Mouse (Mus musculus) embryonic facial prominence, embryonic 11.5 days (tissue): ENCODE results near the gene Kctd8. TPM values are rescaled to one million over a fixed set of nuclear protein-coding genes. Genes with fewer than 3 reads are reported as not detected.

Experiments used
- ATAC-seq: fragments of 200-750 bp; cut with Nextera tagmentation; replicated peaks from 2 replicates; pipeline ENCODE4 v1.8.0; 2017; ENCODE audit warnings: low read depth; ENCODE audit not compliant: insufficient number of reproducible peaks, low FRiP score, low TSS enrichment
- DNase-seq: peaks from one replicate; pipeline ENCODE4 v3.0.0-alpha.2; 2015; ENCODE audit warnings: low spot score
- H3K27ac ChIP-seq: fragments of 300-500 bp; sonication (generic); replicated peaks from 2 replicates; pipeline ENCODE4 v1.5.1; 2014; ENCODE audit warnings: mild to moderate bottlenecking, low read depth, low read length, control low read depth
- H3K27me3 ChIP-seq: fragments of 300-500 bp; sonication (generic); 2 replicates; pipeline ENCODE4 v1.6.1; 2014; ENCODE audit warnings: mild to moderate bottlenecking, low read length, moderate library complexity, mixed read lengths; ENCODE audit not compliant: control insufficient read depth, insufficient read depth
- H3K36me3 ChIP-seq: fragments of 300-500 bp; sonication (generic); replicated peaks from 2 replicates; pipeline ENCODE4 v1.6.1; 2014; ENCODE audit warnings: low read depth, mild to moderate bottlenecking, low read length, moderate library complexity, mixed read lengths; ENCODE audit not compliant: control insufficient read depth, insufficient read depth
- H3K4me1 ChIP-seq: fragments of 300-500 bp; sonication (generic); 2 replicates; pipeline ENCODE4 v1.6.1; 2014; ENCODE audit warnings: low read length, mixed read lengths; ENCODE audit not compliant: control insufficient read depth, insufficient read depth
- H3K4me2 ChIP-seq: fragments of 300-500 bp; sonication (generic); 2 replicates; pipeline ENCODE4 v1.6.1; 2014; ENCODE audit warnings: low read depth, mild to moderate bottlenecking, control low read depth, low read length, moderate library complexity
- H3K4me3 ChIP-seq: fragments of 300-500 bp; sonication (generic); 2 replicates; pipeline ENCODE4 v1.5.1; 2014; ENCODE audit warnings: low read depth, low read length, control low read depth
- H3K9ac ChIP-seq: fragments of 300-500 bp; sonication (generic); replicated peaks from 2 replicates; pipeline ENCODE4 v1.6.1; 2014; ENCODE audit warnings: mild to moderate bottlenecking, control low read depth, low read length
- H3K9me3 ChIP-seq: fragments of 300-500 bp; sonication (generic); replicated peaks from 2 replicates; pipeline ENCODE4 v1.6.1; 2016; ENCODE audit warnings: mild to moderate bottlenecking, low read length, inconsistent platforms, mixed read lengths; ENCODE audit not compliant: control insufficient read depth
- WGBS: fragments of 180-500 bp; shearing (Covaris S2); extraction: QIAGEN DNeasy Blood & Tissue Kit; methylation state at CpG from one replicate; pipeline ENCODE4 v1.1.7; 2014; 5-methylcytosine and 5-hydroxymethylcytosine counted together
- microRNA-seq: library from miRNA; unstranded; fragments of <30 nt; microRNA quantifications from one replicate; pipeline ENCODE4, GENCODE M21; 2016; ENCODE audit warnings: borderline number of aligned reads
- polyA plus RNA-seq: library from polyadenylated mRNA; unstranded; fragments of >200 nt; fragmentation: Nextera tagmentation; extraction: Ambion mirVana; gene quantifications from 2 replicates; pipeline ENCODE4 v1.2.1, GENCODE M21; 2014

Kctd8 gene
- polyA plus RNA-seq, 1 experiment from 2014 or later = 1.3 TPM

GRCm38 (mm10) chr5:69145827-69146226, 195.7 kb downstream of the Kctd8 start:
- no peaks in the 10 kb centered on the region for H3K27me3 ChIP-seq
- H3K9ac ChIP-seq = no peak overlapping the region
- H3K9me3 ChIP-seq = no peaks in the 10 kb centered on the region
- H3K4me1 ChIP-seq = no peaks in the 10 kb centered on the region
- H3K4me2 ChIP-seq = no peak overlapping the region
- no peak overlapping the region for H3K4me3 ChIP-seq
- no peak overlapping the region for H3K27ac ChIP-seq
- WGBS = 83% methylated on average over 2 of the region's 2 CpGs
- DNase-seq (no peak), ATAC-seq (no peak)
- no peaks in the 10 kb centered on the region for H3K36me3 ChIP-seq

- no peaks in the 10 kb centered on the region for H3K36me3 ChIP-seq
- H3K27me3 ChIP-seq = no peaks in the 10 kb centered on the region
- no peak overlapping the region for H3K4me2 ChIP-seq
- DNase-seq = no peak
- H3K9ac ChIP-seq = no peak overlapping the region
- no peak overlapping the region for H3K4me3 ChIP-seq
- H3K9me3 ChIP-seq = no peaks in the 10 kb centered on the region
- ATAC-seq = no peak
- no peaks in the 10 kb centered on the region for H3K4me1 ChIP-seq
- H3K27ac ChIP-seq = no peak overlapping the region
- 84% methylated on average over 4 of the region's 4 CpGs for WGBS
Measured at GRCm38 (mm10) chr5:69141082-69141481, 200.4 kb downstream of the Kctd8 start.

- no peak for DNase-seq
- Histone ChIP-seq H3K27ac (no peak overlapping the region), H3K9me3 (no peaks in the 10 kb centered on the region), H3K36me3 (no peaks in the 10 kb centered on the region), H3K27me3 (no peaks in the 10 kb centered on the region), H3K9ac (no peak overlapping the region), H3K4me1 (no peaks in the 10 kb centered on the region), H3K4me2 (no peak overlapping the region), H3K4me3 (no peak overlapping the region)
- 85% methylated on average over 2 of the region's 2 CpGs for WGBS
- ATAC-seq = no peak
Measured at GRCm38 (mm10) chr5:69108718-69109117, 232.8 kb downstream of the Kctd8 start.

- no peaks in the 10 kb centered on the region for H3K9me3 ChIP-seq
- no peak overlapping the region for H3K4me2 ChIP-seq
- ATAC-seq = no peak
- no peak for DNase-seq
- no peak overlapping the region for H3K9ac ChIP-seq
- H3K4me1 ChIP-seq = no peaks in the 10 kb centered on the region
- no peak overlapping the region for H3K4me3 ChIP-seq
- H3K36me3 ChIP-seq = no peaks in the 10 kb centered on the region
- H3K27me3 ChIP-seq = no peaks in the 10 kb centered on the region
- no peak overlapping the region for H3K27ac ChIP-seq
Measured at GRCm38 (mm10) chr5:69088912-69089311, 252.6 kb downstream of the Kctd8 start.

Small RNA genes lying within 50 kb of the gene (microRNA-seq; reads per million reads assigned to microRNA genes)
- gene Gm24368 = not detected

Other genes with a start within 250 kb of the Kctd8 start
- gene Yipf7, start 201.0 kb upstream of the Kctd8 start, polyA plus RNA-seq = not detected in 2 replicates
- 46.8 and 49.2 TPM in 2 replicates for gene Guf1, start 215.2 kb upstream of the Kctd8 start, polyA plus RNA-seq